Mouse (Mus musculus): ENCODE measurements around the gene Gpr165. TPM values are rescaled to one million over a fixed set of nuclear protein-coding genes. Genes with fewer than 3 reads are reported as not detected.

Gpr165 gene
- 0.01 and 0.02 TPM in 2 replicates for polyA plus RNA-seq (2012; rRNA removed)

DNA sequence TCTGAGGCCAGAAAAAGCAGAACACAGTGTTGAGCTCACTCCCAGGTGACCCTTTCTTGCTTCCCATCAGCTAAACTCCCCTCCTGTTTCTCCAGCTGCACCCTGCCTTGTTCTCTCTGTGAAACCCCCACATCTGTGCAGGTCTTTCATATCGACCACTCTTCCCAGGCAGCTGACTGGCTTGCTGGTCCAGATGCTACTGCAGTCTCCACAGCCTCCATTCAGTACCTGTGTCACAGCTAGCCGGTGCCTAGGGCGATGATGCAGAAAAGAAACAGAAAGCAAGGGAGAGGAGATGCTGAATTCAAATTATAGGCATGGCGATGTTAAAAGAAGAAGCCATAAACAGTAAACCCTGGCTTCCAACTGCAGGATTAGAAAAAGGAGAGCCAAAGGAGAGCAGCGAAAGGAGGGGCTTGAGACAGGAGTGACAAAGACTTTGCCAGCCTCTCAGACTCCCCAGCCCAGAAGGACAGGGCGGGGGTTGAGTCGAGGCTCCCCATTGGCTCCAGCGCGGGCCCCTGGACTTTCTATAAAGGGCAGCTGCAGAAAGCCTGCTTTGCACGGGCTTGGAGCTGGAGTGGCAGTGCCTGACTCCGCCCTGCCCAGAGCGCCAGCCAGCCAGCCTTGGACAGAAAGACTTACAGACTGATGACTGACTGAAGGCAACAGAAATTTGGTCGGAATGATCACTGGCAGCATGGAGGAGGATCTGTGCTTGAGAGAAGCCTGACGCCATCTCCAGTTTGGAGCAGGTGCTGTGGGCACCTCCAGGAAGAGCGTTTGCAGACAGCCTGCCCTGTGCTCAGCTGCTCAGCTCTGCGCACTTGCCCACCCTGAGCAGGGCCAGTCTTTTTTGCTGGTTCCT, at the start of gene Gpr165:
Gene Gpr165, plus strand, starts transcription at position 535 of the 868 bp plus-strand sequence.

